Mouse (Mus musculus) lung, embryonic 14.5 days (tissue): ENCODE measurements around the gene Rere. TPM values are rescaled to one million over a fixed set of nuclear protein-coding genes. Genes with fewer than 3 reads are reported as not detected.

Experiments used
- ATAC-seq: fragments of 200-750 bp; cut with Nextera tagmentation; 2 replicates; pipeline ENCODE4 v1.8.0; 2017; ENCODE audit warnings: mild to moderate bottlenecking, moderate TSS enrichment, moderate library complexity; ENCODE audit not compliant: insufficient read depth
- DNase-seq: peaks from one replicate; pipeline ENCODE4 v3.0.0-alpha.2; 2015
- H3K27ac ChIP-seq: fragments of 300-500 bp; sonication (generic); 2 replicates; pipeline ENCODE4 v1.5.1; 2014; ENCODE audit warnings: low read depth, mild to moderate bottlenecking, moderate library complexity
- H3K27me3 ChIP-seq: fragments of 300-500 bp; sonication (generic); 2 replicates; pipeline ENCODE4 v1.6.1; 2014; ENCODE audit warnings: low read length, control low read depth; ENCODE audit not compliant: insufficient read depth
- H3K36me3 ChIP-seq: fragments of 300-500 bp; sonication (generic); 2 replicates; pipeline ENCODE4 v1.6.1; 2014; ENCODE audit warnings: control low read depth; ENCODE audit not compliant: insufficient read depth
- H3K4me1 ChIP-seq: fragments of 300-500 bp; sonication (generic); 2 replicates; pipeline ENCODE4 v1.6.1; 2014; ENCODE audit warnings: antibody characterized with exemption, control low read depth; ENCODE audit not compliant: insufficient read depth
- H3K4me2 ChIP-seq: fragments of 300-500 bp; sonication (generic); 2 replicates; pipeline ENCODE4 v1.6.1; 2014; ENCODE audit warnings: mild to moderate bottlenecking
- H3K4me3 ChIP-seq: fragments of 300-500 bp; sonication (generic); 2 replicates; pipeline ENCODE4 v1.5.1; 2014; ENCODE audit warnings: low read depth, low read length
- H3K9ac ChIP-seq: fragments of 300-500 bp; sonication (generic); 2 replicates; pipeline ENCODE4 v1.6.1; 2014
- H3K9me3 ChIP-seq: fragments of 300-500 bp; sonication (generic); 2 replicates; pipeline ENCODE4 v1.6.1; 2016; ENCODE audit warnings: low read depth, low read length, control low read depth
- CTCF ChIP-seq: IDR thresholded peaks from 2 replicates; pipeline ENCODE4 v1.5.1; 2016; ENCODE audit warnings: antibody characterized with exemption, low read depth
- WGBS: fragments of 180-500 bp; shearing (Covaris S2); extraction: QIAGEN DNeasy Blood & Tissue Kit; methylation state at CpG from one replicate; pipeline ENCODE4 v1.1.7; 2014; 5-methylcytosine and 5-hydroxymethylcytosine counted together
- polyA plus RNA-seq: library from polyadenylated mRNA; unstranded; fragments of >200 nt; fragmentation: Nextera tagmentation; extraction: Ambion mirVana; gene quantifications from 2 replicates; pipeline ENCODE4 v1.2.1, GENCODE M21; 2014

Gene Rere
- polyA plus RNA-seq, 1 experiment from 2014 or later, result 41.5 TPM

DNA sequence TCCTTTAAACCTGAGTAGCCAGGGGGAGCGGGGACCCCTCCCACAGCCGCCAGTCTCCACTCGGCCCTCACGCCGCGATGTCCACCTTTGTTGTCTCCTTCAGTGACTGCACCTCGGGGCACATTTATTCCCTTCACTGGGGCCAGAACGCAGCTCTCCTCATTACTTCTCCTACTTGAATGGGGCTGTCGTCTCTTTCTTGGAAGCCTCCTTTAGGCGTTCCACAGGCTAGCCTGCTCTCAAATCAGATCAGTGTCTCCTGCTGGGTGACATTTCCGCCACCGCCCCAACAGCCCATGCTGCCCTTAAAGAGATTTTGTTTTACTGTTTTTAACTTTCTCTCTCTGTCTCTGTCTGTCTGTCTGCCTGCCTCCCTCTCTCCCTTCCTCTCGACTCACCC lies 380.4 kb downstream of the Rere start:
- peak overlapping the region; percentile 38; the same call in 1 of the 2 replicates for H3K9ac ChIP-seq
- 0 out of 2 replicates have a peak overlapping the region, but pooled peaks have one; percentile 6 for H3K27ac ChIP-seq
- DNase-seq (no peak), ATAC-seq (no peak)
- peak overlapping the region; percentile 53 for H3K4me2 ChIP-seq
- no peaks in the 10 kb centered on the region for H3K27me3 ChIP-seq
- no peak overlapping the region for H3K4me3 ChIP-seq
- WGBS, result 8% methylated on average over 13 of the region's 13 CpGs
- no peaks in the 10 kb centered on the region for H3K9me3 ChIP-seq
- H3K36me3 ChIP-seq, result no peaks in the 10 kb centered on the region
- H3K4me1 ChIP-seq, result peaks cover 6% of the 10 kb centered on the region; the same call in 1 of the 2 replicates
- TF ChIP-seq CTCF, result no peak

DNA sequence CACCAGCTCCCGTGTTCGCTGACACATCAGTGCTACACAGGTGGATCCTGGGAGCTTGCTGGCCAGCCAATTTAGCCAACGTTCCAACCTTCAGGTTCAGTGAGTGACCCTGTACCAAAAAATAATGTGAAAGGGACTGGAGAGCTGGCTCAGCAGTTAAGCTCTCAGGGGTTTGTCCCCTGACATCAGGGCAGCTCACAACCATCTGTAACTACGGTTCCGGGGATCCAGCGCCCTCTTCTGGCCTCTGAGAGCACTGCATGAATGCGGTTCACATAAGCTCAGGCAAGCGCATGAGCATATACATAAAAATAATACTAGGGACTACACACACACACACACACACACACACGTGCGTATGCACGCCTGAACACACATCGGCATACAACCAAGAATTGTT lies 381.7 kb downstream of the Rere start:
- Histone ChIP-seq H3K9me3 (no peaks in the 10 kb centered on the region), H3K36me3 (no peaks in the 10 kb centered on the region), H3K4me3 (no peak overlapping the region), H3K27me3 (no peaks in the 10 kb centered on the region), H3K9ac (no peak overlapping the region), H3K4me2 (no peak overlapping the region), H3K27ac (no peak overlapping the region), H3K4me1 (peaks cover 6% of the 10 kb centered on the region; the same call in 1 of the 2 replicates)
- TF ChIP-seq CTCF, result peak; percentile 65
- DNase-seq (peak; percentile 77), ATAC-seq (no peak)
- WGBS, result 56% methylated on average over 12 of the region's 12 CpGs

DNA sequence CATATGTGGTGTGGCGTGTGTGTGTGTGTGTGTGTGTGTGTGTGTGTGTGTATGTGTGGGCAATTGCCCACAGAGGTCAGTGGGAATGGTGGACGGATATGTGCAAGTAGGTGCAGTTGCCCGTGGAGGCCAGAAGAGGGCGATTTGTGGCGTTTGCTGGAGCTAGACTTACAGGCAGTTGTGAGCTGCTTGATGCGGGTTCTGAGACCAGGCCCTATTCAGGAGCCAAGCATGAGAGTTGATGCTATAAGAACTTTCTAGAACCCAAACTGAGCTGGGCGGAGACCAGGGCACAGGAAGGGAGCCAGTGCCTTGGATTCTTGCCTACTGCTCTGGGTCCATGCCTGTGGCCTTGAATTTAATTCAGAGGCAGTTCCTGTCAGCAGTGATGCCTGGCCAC lies 383.3 kb downstream of the Rere start:
- TF ChIP-seq CTCF, result peak; percentile 58
- Histone ChIP-seq H3K4me1 (peaks cover 6% of the 10 kb centered on the region; the same call in 1 of the 2 replicates), H3K9me3 (no peaks in the 10 kb centered on the region), H3K27ac (no peak overlapping the region), H3K36me3 (no peaks in the 10 kb centered on the region), H3K4me3 (no peak overlapping the region), H3K27me3 (no peaks in the 10 kb centered on the region), H3K4me2 (no peak overlapping the region), H3K9ac (no peak overlapping the region)
- WGBS, result 81% methylated on average over 7 of the region's 7 CpGs
- DNase-seq (peak; percentile 50), ATAC-seq (no peak)

DNA sequence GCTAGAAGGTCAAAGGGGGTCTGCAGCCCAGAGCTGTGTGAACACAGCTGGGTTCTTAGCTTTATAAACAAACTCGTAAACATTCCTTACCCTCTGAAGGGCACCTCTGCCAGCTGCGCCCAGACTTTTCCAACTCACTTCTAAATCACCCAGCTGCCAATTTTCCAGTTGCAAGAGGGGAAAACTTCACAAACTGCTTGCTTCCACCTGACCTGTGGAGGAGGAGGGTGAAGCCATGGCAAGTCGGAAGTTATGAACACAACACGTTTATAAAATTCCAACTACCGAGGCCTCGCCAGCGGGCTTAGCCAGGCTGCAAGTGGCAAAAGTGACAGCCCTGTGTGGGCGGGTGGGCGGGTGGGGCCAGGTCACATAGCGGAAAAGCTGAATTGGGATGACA lies 384.4 kb downstream of the Rere start:
- Histone ChIP-seq H3K9me3 (no peaks in the 10 kb centered on the region), H3K4me2 (no peak overlapping the region), H3K4me3 (no peak overlapping the region), H3K36me3 (no peaks in the 10 kb centered on the region), H3K9ac (no peak overlapping the region), H3K27me3 (no peaks in the 10 kb centered on the region), H3K4me1 (peaks cover 6% of the 10 kb centered on the region; the same call in 1 of the 2 replicates), H3K27ac (no peak overlapping the region)
- 59% methylated on average over 10 of the region's 10 CpGs for WGBS
- DNase-seq, result no peak
- no peak for TF ChIP-seq CTCF
- no peak for ATAC-seq

Other genes with a start within 250 kb of the Rere start
- gene Gpr157, start 194.3 kb upstream of the Rere start, polyA plus RNA-seq, result 1.4 and 1.5 TPM in 2 replicates
- gene Slc2a5, start 162.4 kb upstream of the Rere start, polyA plus RNA-seq, result 0.60 and 0.70 TPM in 2 replicates
- gene Slc2a7, start 132.7 kb upstream of the Rere start, polyA plus RNA-seq, result not detected in 2 replicates
- not detected in 2 replicates for gene Car6, start 80.3 kb upstream of the Rere start, polyA plus RNA-seq
- 1,829 and 1,952 TPM in 2 replicates for gene Eno1, start 44.9 kb upstream of the Rere start, polyA plus RNA-seq